Mouse (Mus musculus): Measurements from ENCODE around the gene Decr2. TPM values are rescaled to one million over a fixed set of nuclear protein-coding genes. Genes with fewer than 3 reads are reported as not detected.

Gene Decr2
- 3.7 to 4.7 TPM (median 4.5 TPM) in 4 replicates for total RNA-seq (2023)

DNA sequence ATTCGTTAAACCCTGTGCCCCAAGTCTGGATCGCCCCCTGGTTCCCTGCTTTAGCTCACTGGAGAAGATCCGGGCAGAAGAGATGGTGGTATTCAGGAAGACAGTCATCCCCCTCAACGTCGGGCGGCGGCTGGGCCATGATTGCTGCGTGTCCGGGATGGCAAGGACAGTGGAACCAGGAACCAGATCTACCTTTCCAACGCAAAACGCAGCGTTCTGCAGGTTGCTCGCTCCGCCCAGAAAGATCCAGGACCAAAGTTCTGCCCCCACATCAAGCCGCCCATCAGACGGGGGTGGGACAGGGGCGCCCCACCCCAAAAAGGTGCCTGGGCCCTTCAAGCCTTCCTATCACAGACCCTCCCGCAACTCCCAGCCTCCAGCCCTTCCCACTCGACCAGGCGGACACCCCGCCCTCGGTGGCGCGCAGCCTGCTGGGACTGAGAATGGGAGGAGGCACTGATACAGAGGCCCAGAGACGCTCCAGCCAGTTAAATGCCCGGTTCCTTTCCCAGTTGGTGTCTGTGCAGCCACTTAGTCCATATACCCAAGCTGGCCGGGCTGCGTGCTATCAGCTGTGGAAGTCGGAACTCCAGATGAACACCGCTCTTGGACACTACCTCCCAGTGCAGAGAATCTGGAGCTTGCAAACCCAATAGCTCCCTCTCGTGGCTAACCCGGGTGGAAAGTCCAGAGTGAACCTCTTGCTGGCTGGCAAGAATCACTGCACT, at the start of gene Decr2:
Gene Decr2 (minus strand): TSS at position 433 of the 728 bp plus-strand sequence.

DNA sequence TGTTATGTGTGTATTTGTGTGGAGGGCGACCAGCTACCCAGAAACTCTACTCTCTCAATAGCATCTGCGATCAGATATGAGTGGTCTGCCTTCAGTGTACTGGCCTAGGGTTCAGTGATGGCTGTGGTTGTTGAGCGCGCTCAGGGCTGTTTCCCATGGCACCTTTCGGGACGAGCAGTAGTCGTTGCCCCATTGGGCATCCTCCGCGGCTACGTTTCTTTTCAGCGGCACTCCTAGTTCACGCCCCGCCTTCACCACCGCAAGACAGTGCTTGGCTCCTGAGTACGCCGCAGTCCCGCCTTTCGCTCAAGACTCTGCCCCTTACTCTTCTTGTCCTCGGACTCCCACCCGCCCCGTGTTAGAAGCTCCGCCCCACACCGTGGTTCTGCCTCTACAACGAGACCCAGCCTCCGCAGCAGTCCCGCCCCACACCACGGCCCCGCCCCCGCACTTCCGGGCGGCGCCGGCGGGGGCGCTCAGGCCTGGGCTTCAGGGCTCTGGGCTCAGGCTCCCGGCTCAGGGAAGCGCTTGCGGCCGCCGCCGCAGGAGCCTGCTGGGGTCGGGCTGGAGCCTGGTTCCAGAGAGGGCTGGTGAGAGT, 48.2 kb upstream of the Decr2 start, which contains the start of gene Axin1:
Gene Axin1 (plus strand): TSS at position 450 of the 598 bp plus-strand sequence.

DNA sequence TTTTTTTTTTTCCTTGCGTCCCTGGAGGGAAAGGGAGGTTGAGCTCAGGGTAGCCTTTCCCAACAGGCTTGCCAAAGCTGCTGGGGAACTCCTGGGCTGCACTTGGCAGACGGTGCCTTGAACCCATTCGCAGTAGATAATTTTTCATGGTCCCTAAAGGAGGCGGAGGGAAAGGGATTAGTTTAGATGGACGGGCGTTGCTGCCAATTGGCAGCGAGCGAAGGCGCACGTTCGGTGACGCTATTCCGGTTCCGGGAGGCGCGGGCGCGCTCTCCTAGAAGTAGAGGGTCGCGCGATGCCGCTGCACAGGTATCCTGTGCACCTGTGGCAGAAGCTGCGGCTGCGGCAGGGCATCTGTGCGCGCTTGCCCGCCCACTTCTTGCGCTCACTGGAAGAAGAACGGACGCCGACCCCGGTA, 33.1 kb upstream of the Decr2 start, which contains the start of gene Mrpl28:
Gene Mrpl28 (plus strand): TSS at position 234 of the 418 bp plus-strand sequence.

DNA sequence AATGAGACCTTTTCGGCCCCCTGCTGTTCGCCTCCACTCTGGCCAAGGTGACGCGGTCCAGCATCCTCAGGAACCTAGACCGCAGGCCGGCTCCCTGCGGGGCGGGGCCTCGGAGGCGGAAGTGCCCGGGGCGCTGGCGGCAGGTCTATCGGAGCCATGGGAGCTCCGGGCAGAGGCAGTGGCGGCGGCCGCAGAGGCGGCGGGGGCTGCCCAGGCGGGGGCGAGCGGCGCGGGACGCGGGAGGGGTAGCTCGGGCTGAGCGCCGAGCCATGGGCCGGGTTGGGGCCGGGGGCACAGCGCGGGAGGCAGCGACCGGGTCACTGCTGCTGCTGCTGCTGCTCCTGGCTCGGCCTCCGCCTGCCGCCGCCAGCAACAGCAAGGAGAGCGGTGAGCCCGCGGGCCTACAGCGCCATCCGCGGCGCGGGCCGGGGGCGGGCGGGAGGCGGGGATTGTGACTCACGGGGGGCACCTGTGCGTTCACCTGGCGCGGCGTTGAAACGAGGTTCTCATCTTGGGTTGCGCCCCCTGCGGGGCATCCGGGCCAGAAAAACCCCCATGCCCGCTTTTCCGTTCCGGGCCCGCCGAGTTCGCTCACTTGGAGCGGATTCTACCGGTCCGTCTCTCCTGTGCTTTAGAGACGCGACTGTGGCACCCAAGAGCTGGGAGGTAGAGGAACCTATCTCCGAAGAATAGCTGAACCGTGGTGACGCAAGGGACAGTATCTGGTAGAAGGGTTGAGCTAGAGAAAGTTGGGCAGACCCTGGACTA, 23.2 kb upstream of the Decr2 start, which contains the start of gene Tmem8:
Gene Tmem8 (plus strand): TSS at position 119 of the 768 bp plus-strand sequence.

DNA sequence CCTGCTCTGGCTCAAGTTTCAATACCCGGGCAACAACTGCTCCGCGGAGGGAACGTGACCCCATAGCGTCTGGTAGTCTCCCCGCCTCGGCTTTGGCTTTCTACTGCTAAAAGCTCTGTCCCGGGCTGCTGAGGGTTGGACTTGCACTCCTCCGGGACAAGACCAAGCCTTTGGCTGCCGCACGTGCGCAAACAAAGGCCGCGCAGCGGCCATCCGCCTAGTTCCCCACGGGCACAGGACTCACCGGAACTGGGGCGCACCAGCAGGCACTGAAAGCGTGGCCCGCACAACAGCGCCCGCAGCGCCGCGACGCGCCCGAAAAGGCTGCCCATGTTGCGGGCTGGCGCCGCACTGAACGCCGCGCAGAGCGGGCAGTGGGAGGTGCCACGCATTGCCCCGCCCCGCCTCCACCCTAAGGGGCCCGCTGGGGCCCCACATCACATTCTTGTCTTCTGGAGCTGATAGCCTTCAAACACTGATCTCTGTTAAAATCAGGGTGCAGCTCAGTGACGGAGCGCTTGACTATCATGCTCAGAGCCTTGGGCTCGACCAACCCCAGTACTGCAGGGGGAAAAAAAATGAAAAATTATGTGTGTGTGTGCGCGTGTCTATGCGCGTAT, 5.1 kb upstream of the Decr2 start, which contains the start of gene Nme4:
Gene Nme4 (minus strand): TSS at position 482 of the 620 bp plus-strand sequence.

DNA sequence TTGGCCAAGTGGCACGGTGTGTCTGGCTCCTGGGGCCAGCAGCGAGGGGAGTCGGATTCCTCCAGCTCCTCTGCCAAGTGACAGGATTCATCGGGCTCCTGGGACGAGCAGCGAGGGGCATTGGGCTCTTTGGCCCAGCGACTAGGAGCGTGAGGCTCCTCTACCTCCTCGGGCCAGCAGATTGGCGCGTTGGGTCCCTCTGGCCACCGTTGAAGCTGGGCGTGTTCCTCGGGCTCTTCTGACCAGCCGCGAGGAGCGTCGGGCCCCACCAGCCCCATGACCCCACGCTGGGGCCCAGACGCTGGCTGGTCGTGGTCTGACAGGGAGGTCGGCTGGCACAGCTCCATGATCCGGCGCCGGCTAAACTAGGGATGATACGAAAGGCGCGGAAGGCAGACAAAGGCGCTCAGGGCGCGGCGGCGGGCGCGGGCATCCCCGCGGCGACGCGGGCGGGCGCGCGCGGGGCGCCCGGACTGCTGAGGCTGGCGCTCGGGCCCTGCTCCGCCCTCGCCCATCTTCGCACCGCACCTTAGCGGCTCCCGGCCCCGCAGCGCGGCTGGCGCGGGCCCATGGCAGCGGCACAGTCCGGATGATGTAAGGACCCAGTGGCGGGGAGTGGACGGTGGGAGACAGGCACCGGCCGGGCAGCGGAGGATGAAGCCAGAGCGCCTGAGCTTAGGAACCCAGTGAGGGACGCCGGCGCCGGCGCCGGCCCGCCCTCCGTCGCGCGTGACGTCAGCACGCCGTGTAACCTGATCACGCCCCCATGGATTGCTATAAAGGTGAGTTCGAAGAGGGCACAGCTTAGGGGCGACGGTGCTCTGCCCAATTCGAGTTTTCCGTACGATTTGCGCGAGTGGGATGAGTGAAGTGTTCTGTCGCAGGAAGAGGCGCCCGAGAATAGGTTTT, 21.1 kb downstream of the Decr2 start, which contains the start of gene Rab11fip3:
Gene Rab11fip3 (minus strand): TSS at position 725 of the 909 bp plus-strand sequence.

Other genes with a start within 250 kb of the Decr2 start
- 1.3 to 4.6 TPM (median 2.3 TPM) in 4 replicates for gene Gm20683, start 248.6 kb downstream of the Decr2 start, total RNA-seq (2023)
- gene Rhot2, start 245.5 kb downstream of the Decr2 start, total RNA-seq (2023) = 60.3 to 71.6 TPM (median 67.0 TPM) in 4 replicates
- 31.7 to 38.7 TPM (median 35.9 TPM) in 4 replicates for gene Wdr90, start 228.8 kb downstream of the Decr2 start, total RNA-seq (2023)
- gene Mcrip2, start 221.6 kb downstream of the Decr2 start, total RNA-seq (2023) = 1.4 to 5.1 TPM (median 2.8 TPM) in 4 replicates
- gene Mettl26, start 215.3 kb downstream of the Decr2 start, total RNA-seq (2023) = 19.5 to 27.4 TPM (median 23.1 TPM) in 4 replicates
- 5.2 to 8.4 TPM (median 7.1 TPM) in 4 replicates for gene Wfikkn1, start 209.5 kb downstream of the Decr2 start, total RNA-seq (2023)
- gene Rab40c, start 170.6 kb downstream of the Decr2 start, total RNA-seq (2023) = 22.5 to 27.0 TPM (median 25.2 TPM) in 4 replicates
- 64.5 to 69.3 TPM (median 67.8 TPM) in 4 replicates for gene Pigq, start 145.4 kb downstream of the Decr2 start, total RNA-seq (2023)
- not detected in 4 replicates for gene Nhlrc4, start 145.4 kb downstream of the Decr2 start, total RNA-seq (2023)
- not detected in 4 replicates for gene A930017K11Rik, start 137.8 kb downstream of the Decr2 start, total RNA-seq (2023)
- 37.2 to 41.1 TPM (median 38.7 TPM) in 4 replicates for gene Capn15, start 104.5 kb downstream of the Decr2 start, total RNA-seq (2023)
- 8.4 to 9.0 TPM (median 8.7 TPM) in 4 replicates for gene Rab11fip3, start 20.8 kb downstream of the Decr2 start, total RNA-seq (2023)
- gene Nme4, start 5.3 kb upstream of the Decr2 start, total RNA-seq (2023) = 0.75 to 1.6 TPM (median 1.1 TPM) in 4 replicates
- 21.2 to 25.3 TPM (median 22.8 TPM) in 4 replicates for gene Tmem8, start 23.0 kb upstream of the Decr2 start, total RNA-seq (2023)
- 43.5 to 46.7 TPM (median 45.3 TPM) in 4 replicates for gene Mrpl28, start 33.2 kb upstream of the Decr2 start, total RNA-seq (2023)
- gene Axin1, start 48.4 kb upstream of the Decr2 start, total RNA-seq (2023) = 77.2 to 93.8 TPM (median 88.9 TPM) in 4 replicates
- not detected in 4 replicates for gene Pdia2, start 108.8 kb upstream of the Decr2 start, total RNA-seq (2023)
- 1.4 to 3.0 TPM (median 1.9 TPM) in 4 replicates for gene Rgs11, start 112.6 kb upstream of the Decr2 start, total RNA-seq (2023)
- gene Arhgdig, start 117.4 kb upstream of the Decr2 start, total RNA-seq (2023) = not detected in 4 replicates
- 13.8 to 22.5 TPM (median 18.5 TPM) in 4 replicates for gene Fam234a, start 153.9 kb upstream of the Decr2 start, total RNA-seq (2023)
- gene Luc7l, start 162.6 kb upstream of the Decr2 start, total RNA-seq (2023) = 89.5 to 97.9 TPM (median 91.5 TPM) in 4 replicates